Mouse (Mus musculus) midbrain, embryonic 10.5 days (tissue): ENCODE data around the gene Ppp1ca. TPM values are rescaled to one million over a fixed set of nuclear protein-coding genes. Genes with fewer than 3 reads are reported as not detected.

Experiments used
- DNase-seq: peaks from one replicate; pipeline ENCODE4 v3.0.0-alpha.2; 2017; ENCODE audit warnings: low spot score
- H3K27ac ChIP-seq: fragments of 300-500 bp; sonication (generic); replicated peaks from 2 replicates; pipeline ENCODE4 v1.5.1; 2016; ENCODE audit warnings: mild to moderate bottlenecking
- H3K27me3 ChIP-seq: fragments of 300-500 bp; sonication (generic); 2 replicates; pipeline ENCODE4 v1.6.1; 2016; ENCODE audit warnings: low read depth, mild to moderate bottlenecking; ENCODE audit not compliant: poor library complexity, severe bottlenecking
- H3K36me3 ChIP-seq: fragments of 300-500 bp; sonication (generic); 2 replicates; pipeline ENCODE4 v1.6.1; 2016; ENCODE audit warnings: mild to moderate bottlenecking, moderate library complexity
- H3K4me1 ChIP-seq: fragments of 300-500 bp; sonication (generic); 2 replicates; pipeline ENCODE4 v1.6.1; 2016
- H3K4me3 ChIP-seq: fragments of 300-500 bp; sonication (generic); 2 replicates; pipeline ENCODE4 v1.5.1; 2016; ENCODE audit warnings: mild to moderate bottlenecking, moderate library complexity
- H3K9me3 ChIP-seq: fragments of 300-500 bp; sonication (generic); replicated peaks from 2 replicates; pipeline ENCODE4 v1.6.1; 2016; ENCODE audit warnings: mild to moderate bottlenecking
- WGBS: fragments of 180-500 bp; shearing (Covaris S2); methylation state at CpG from one replicate; pipeline ENCODE4 v1.1.7; 2016; 5-methylcytosine and 5-hydroxymethylcytosine counted together
- polyA plus RNA-seq: library from polyadenylated mRNA; unstranded; fragments of >200 nt; fragmentation: Nextera tagmentation; extraction: Ambion mirVana; gene quantifications from 2 replicates; pipeline ENCODE4 v1.2.1, GENCODE M21; 2016

Ppp1ca gene
- polyA plus RNA-seq, 1 experiment from 2014 or later, result 1,059 TPM

DNA sequence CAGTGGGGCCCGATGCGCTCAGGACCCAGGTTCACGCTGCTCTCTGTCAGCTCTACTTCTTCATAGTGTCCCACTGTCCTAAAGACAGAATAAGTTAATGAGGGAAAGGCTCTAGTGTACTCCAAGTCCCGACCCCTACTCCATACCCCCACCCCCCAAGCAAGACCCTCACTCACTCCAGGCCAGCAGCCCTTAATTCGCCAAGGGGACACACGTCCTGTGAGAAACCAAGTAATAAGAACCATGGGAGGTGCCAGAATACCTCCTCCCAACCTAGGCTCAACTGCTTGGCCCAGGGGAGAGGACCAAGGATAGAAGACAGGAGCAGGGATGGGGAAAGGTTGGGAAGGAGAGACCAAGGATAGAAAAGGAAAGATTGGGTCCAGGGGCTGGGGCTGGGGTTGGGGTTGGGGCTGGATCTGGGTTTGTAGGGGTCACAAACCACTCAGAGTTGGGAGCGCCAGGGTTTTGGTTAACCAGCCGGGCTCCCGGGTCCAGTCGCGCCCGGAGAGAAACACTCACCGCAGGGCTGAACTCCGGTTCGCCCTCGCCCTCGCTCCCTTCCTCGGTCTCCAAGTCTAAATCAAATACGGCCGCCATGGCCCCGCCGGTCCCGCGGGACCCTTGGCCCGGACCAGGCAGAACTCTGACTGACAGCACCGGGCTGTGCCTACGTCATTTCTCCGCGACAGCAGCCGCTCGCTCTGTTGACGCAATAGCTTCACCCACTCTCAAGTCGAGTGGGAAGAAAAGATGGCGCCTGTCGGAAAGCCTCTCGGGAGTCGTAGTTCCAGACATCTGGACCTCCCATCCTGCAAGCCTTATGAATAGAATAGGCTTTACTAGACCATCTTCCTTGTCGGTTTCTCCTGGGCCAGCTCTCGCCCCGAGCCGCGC is 29.0 kb upstream of the Ppp1ca start, which contains the start of gene Rps6kb2:
TSS of gene Rps6kb2 (minus strand) at position 709 of the 897 bp plus-strand sequence.
- Histone ChIP-seq H3K27ac (peak within 1 kb of the TSS; percentile 87), H3K36me3 (peaks cover 35% of the 10 kb centered on the region), H3K27me3 (no peaks in the 10 kb centered on the region), H3K4me1 (peaks cover 17% of the 10 kb centered on the region), H3K4me3 (peak within 1 kb of the TSS; percentile 73), H3K9me3 (no peaks in the 10 kb centered on the region)
- DNase-seq, result peak; percentile 95
- WGBS, result 7% methylated on average over 42 of the region's 42 CpGs

DNA sequence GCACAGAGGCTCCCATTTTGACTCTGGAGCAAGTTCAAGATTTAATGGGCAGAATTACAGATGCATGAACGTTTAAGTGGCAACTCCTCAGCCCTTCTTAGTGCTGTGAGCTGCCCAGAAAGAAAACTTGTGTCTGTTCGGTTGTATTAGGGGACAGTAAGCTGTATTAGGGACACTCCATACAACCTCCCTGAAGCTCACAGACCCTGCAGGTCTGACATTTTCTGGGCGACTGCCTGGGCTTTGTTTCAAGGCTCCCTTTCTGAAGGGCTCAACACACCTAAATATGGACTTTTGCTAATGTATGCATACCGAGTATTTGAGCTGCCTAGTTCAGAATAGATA is 28.4 kb upstream of the Ppp1ca start:
- Histone ChIP-seq H3K4me1 (peaks cover 17% of the 10 kb centered on the region), H3K36me3 (peaks cover 28% of the 10 kb centered on the region), H3K27ac (peak overlapping the region; percentile 87), H3K9me3 (no peaks in the 10 kb centered on the region), H3K4me3 (peak overlapping the region; percentile 73), H3K27me3 (no peaks in the 10 kb centered on the region)
- WGBS, result 43% methylated on average over 4 of the region's 4 CpGs
- no peak for DNase-seq

DNA sequence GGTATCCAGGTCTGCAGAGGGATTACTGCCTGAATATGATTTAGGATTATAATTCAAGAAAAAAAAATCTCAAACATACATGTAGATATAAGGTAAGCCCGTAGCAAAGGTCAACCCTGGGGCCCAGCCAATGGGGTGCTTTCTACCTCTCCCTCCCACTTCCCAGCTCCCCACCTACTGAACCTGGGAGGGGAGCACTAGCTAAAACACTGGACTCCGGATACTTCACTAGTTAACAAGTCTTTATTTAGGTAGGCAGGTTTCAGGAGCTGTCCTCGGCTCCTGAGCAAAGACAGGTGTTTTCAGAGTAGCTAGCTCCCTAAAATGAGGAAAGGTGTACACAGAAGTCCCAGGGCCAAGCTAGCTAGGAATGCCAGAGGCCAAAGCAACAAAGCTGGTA is 27.8 kb upstream of the Ppp1ca start:
- peaks cover 17% of the 10 kb centered on the region for H3K4me1 ChIP-seq
- no peaks in the 10 kb centered on the region for H3K9me3 ChIP-seq
- no peak for DNase-seq
- H3K4me3 ChIP-seq, result peak overlapping the region; percentile 73; the same call in 1 of the 2 replicates
- 78% methylated on average over 3 of the region's 3 CpGs for WGBS
- H3K27ac ChIP-seq, result no peak overlapping the region
- peaks cover 23% of the 10 kb centered on the region for H3K36me3 ChIP-seq
- H3K27me3 ChIP-seq, result no peaks in the 10 kb centered on the region

DNA sequence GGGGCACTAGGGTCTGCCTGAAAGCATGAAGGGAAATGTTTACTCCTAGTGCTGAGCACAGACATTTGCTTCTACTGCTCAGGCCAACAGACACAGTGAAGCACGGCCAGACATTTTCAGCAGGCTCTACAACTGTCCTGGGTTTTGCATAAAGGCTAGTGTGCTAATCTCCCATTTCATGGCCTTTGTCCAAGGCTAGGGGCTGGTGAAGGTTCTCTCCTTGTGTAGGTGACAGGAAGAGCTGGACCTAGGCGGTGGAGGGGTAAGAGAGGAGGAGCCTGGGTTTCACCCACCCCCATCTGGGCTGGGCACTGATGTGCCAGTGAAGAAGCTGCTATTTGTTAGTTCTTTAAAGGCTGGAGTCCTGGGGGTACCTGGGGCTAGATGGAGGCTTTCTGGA is 27.1 kb upstream of the Ppp1ca start:
- 83% methylated on average over 2 of the region's 2 CpGs for WGBS
- H3K4me1 ChIP-seq, result peaks cover 22% of the 10 kb centered on the region
- H3K27ac ChIP-seq, result no peak overlapping the region
- DNase-seq, result no peak
- no peaks in the 10 kb centered on the region for H3K27me3 ChIP-seq
- no peaks in the 10 kb centered on the region for H3K9me3 ChIP-seq
- peaks cover 16% of the 10 kb centered on the region for H3K36me3 ChIP-seq
- H3K4me3 ChIP-seq, result no peak overlapping the region

DNA sequence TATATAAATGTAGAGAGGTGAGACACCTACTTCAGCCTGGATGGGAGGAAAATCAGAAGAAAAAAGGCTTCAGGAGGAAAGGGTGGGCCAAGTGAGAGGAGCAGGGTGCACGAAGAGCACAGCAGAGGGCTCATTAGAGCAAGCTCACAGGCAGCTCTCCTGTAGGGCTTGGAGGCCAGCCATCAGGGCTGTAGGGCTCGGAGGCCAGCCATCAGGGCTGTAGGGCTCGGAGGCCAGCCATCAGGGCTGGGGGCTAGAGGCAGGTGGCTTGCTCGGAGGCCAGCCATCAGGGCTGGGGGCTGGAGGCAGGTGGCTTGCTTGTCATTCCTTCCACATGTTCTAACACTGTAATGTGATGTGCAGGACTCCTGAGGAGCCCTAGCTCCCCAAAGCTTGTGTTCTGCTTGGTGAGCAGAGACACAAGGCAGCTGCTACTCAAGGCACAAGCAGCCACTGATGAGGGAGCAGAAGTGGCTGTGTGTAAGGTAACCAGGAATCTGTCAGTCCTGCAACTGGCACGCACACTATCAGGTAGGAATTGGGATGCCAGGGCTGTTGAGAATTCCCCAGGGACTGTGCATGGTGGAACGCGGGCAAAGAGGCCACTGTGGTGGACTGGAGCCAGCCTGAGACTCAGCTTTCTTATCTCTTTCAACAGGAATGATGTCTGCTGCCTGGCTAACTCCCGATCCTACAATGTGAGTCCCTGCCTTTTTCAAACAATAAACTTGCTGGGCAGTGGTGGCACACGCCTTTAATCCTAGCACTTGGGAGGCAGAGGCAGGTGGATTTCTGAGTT is 25.0 kb upstream of the Ppp1ca start:
- Histone ChIP-seq H3K27me3 (peaks cover 17% of the 10 kb centered on the region), H3K4me3 (no peak overlapping the region), H3K36me3 (no peaks in the 10 kb centered on the region), H3K4me1 (peaks cover 38% of the 10 kb centered on the region), H3K27ac (no peak overlapping the region), H3K9me3 (no peaks in the 10 kb centered on the region)
- DNase-seq, result no peak
- 84% methylated on average over 9 of the region's 9 CpGs for WGBS

DNA sequence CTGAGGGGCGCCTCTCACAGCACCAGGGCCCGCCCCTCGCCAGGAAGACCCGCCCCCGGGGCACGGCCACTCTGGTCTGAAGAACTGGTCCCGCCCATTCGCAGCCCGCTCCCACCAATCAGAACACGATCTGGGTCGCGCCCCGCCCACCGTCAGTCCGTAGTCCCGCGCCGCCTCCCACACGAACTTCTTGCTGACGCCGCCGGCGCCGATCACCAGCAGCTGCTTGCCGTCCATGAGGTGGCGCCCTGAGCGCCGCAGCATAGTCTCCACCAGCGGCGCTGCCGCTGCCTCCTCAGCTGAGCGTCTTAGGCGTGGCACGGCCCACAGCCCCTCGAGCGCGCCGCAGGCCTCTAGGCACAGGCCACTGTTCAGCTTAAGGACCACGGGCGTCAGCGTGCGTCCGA is 22.5 kb upstream of the Ppp1ca start:
- Histone ChIP-seq H3K36me3 (no peaks in the 10 kb centered on the region), H3K27ac (peak overlapping the region; percentile 94), H3K9me3 (no peaks in the 10 kb centered on the region), H3K4me1 (peaks cover 23% of the 10 kb centered on the region), H3K27me3 (peaks cover 18% of the 10 kb centered on the region), H3K4me3 (peak overlapping the region; percentile 60)
- peak; percentile 100 for DNase-seq
- under 1% methylated on average over 43 of the region's 43 CpGs for WGBS

DNA sequence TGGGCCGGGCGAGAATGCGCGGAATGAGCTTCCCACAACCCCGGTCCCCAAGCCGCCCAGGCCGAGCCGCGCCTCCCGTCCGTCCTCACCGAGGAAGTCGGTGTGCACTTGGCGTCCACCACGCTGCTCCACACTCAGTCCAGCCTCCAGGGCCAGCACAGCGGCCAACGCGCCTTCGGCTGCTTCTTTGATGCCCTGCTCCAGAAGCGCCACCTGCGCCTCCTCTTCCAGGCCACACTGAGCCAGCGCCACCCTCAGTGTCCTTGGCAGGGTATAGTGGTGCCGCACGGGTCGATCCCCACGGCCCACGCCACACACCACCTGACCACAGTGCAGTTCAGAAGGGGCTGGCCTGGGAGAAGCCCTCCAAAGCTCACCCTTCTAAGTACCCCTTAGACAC is 22.1 kb upstream of the Ppp1ca start:
- Histone ChIP-seq H3K27ac (peak overlapping the region; percentile 94), H3K4me1 (peaks cover 23% of the 10 kb centered on the region), H3K27me3 (peaks cover 18% of the 10 kb centered on the region), H3K9me3 (no peaks in the 10 kb centered on the region), H3K36me3 (no peaks in the 10 kb centered on the region), H3K4me3 (peak overlapping the region; percentile 60)
- 11% methylated on average over 27 of the region's 27 CpGs for WGBS
- DNase-seq, result no peak

DNA sequence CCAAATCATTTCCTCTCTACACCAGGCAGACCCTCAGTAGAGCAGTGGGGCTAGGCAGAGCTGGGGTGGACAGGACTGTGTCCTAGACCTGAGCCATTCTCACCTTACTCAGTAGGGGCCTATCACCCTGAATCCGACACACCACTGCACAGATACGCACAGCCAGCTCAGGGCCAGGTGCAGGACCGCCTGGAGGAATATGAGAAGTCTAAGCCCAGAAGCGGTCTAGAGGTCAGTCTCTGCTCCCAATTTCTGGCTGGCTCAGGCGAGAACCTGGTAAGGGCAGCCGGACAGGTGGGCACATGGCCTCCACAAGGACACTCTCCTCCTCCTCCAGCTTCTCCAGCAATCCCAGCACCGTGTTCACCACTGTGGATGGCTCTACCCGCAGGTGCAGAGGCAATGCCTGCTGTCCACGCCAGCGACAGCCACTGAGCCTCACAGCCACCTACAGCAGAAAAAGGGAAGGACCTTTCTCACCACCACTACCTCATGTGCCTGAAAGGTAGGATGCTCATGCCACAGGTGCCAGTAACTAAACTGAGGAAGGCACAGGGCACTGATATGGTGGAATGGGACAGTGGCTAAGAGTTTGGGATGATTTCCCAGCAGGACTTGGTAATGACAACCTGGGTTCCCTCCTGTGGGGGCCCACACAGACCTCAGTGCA is 21.0 kb upstream of the Ppp1ca start:
- WGBS, result 91% methylated on average over 10 of the region's 10 CpGs
- peak overlapping the region; percentile 94 for H3K27ac ChIP-seq
- DNase-seq, result no peak
- H3K9me3 ChIP-seq, result no peaks in the 10 kb centered on the region
- H3K4me1 ChIP-seq, result peaks cover 33% of the 10 kb centered on the region
- H3K4me3 ChIP-seq, result no peak overlapping the region
- H3K36me3 ChIP-seq, result no peaks in the 10 kb centered on the region
- H3K27me3 ChIP-seq, result peaks cover 21% of the 10 kb centered on the region

DNA sequence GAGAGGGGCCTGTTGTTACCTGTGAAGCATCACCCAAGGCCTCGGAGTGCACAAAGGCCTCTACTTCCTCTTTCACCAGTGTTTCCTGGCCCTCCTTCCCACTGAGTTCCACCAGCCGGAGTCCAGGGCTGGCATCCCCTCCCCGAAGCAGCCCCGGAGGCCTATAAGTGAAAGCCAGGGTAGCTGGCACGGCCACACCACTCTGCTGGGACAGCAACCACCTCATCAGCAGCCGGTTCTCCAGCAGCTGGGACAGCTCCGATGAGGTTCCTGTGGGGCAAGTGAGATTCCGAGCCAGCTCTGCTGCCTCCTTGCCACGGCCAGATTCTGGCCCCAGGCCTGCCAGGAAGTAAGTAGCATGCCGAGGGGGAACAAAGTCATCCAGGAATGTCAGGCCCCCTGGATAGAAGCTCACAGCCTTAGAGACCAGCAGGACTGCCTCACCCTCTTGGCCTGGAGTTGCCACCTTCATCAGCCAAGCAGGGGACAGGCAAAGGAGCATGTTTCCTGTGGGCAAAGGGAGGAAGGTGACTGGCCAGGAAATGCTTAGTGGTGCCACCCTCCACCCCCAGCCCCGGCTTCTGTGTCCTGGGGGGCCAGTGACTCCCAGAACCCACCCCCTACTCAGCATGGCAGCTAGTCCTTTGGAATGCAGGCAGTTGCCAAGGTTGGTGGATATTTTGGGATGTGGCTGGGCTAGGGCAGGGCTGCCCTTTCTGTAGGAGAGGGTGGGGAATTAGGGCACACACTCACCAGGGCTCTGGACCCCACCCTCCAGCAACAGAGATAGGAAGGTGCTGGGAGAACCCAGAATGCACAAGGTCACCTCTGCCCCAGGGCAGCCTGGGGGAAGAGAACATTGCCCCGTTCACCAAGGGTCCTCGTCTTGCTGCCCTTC is 20.2 kb upstream of the Ppp1ca start:
- peaks cover 23% of the 10 kb centered on the region for H3K27me3 ChIP-seq
- no peaks in the 10 kb centered on the region for H3K9me3 ChIP-seq
- H3K4me3 ChIP-seq, result 0 out of 2 replicates have a peak overlapping the region, but pooled peaks have one; percentile 9
- no peak overlapping the region for H3K27ac ChIP-seq
- 74% methylated on average over 13 of the region's 13 CpGs for WGBS
- H3K36me3 ChIP-seq, result no peaks in the 10 kb centered on the region
- H3K4me1 ChIP-seq, result peaks cover 35% of the 10 kb centered on the region
- no peak for DNase-seq

DNA sequence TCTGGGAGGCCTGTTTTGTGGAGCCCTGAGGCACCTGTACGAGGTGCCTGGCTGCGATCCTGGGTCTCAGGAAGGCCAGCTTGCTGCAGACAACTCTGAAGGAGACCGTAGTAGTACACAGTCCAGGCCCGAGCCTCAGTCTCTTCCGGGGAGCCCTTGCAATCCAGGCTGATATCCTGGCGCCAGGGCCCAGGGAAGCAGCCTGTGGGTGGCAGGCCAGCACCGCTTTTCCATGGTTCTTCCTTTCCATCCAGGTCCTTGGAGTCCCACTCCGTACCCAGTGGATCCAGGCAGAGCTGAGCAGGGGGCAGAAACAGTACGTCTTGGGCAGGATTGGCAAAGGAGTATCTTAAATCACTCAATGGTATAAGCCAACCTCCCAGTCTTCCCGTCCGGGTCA is 18.9 kb upstream of the Ppp1ca start:
- 61% methylated on average over 11 of the region's 11 CpGs for WGBS
- Histone ChIP-seq H3K9me3 (no peaks in the 10 kb centered on the region), H3K4me3 (no peak overlapping the region), H3K27me3 (peaks cover 23% of the 10 kb centered on the region), H3K27ac (no peak overlapping the region), H3K36me3 (no peaks in the 10 kb centered on the region), H3K4me1 (peaks cover 35% of the 10 kb centered on the region)
- DNase-seq, result no peak

DNA sequence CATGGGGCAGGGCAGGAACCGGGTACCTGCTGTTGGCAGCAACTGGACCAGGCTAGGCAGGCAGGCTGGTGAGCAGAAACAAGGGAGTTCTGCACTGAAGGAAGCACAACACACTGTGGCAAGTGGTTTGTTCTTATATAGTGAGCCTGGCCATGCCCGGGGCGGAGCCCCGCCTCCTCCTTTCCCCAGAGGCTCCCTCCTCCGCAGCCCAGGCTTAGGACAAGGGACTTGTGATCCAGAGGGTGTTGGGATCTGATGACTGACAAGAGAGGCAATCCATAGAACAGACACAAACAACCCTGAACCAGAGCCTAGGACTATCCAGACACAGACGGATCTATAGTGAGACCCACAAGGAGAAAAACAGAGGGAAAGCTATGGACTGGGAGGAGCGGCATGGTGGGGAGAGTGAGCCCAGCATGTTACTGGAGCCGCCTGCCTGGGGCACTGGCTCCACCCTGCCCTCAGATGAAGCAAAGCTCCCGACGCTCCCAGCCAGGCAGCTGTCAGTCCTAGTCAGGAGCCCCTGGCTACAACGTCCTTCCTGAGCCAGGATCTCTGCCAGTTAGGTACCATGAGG is 16.4 kb upstream of the Ppp1ca start, which contains the start of gene Carns1:
TSS of gene Carns1 (minus strand) at position 112 of the 580 bp plus-strand sequence.
- H3K9me3 ChIP-seq, result no peaks in the 10 kb centered on the region
- peak; percentile 42 for DNase-seq
- peaks cover 23% of the 10 kb centered on the region for H3K4me1 ChIP-seq
- H3K27ac ChIP-seq, result peak within 1 kb of the TSS; percentile 65; the same call in 1 of the 2 replicates
- 2% methylated on average over 11 of the region's 11 CpGs for WGBS
- peaks cover 21% of the 10 kb centered on the region for H3K27me3 ChIP-seq
- H3K36me3 ChIP-seq, result no peaks in the 10 kb centered on the region
- peak within 1 kb of the TSS; percentile 36 for H3K4me3 ChIP-seq
